Comparison of ENCODE assay signal across 8 mouse cellular contexts in genomic region chr7:27396184-27397047, GRCm38 (mm10). TPM values are rescaled to one million over a fixed set of nuclear protein-coding genes. Genes with fewer than 3 reads are reported as not detected.
DNase-seq lines count a peak whose midpoint lies in the region; ATAC-seq and TF ChIP-seq lines count a peak whose summit lies in the region.

No protein-coding gene starts in this region.

- intact Hi-C loops in heart, adult 2 months (cut with DNase I): no loop called here

- peaks cover 96% of the 10 kb centered on the region for H3K27me3 ChIP-seq in heart, embryonic 10.5 days (ENCODE audit: insufficient read depth, poor library complexity, severe bottlenecking)
- peaks cover 11% of the 10 kb centered on the region for H3K27me3 ChIP-seq in heart, adult 2 months (ENCODE audit: control insufficient read depth, insufficient read depth, low read length)
- peaks cover 83% of the 10 kb centered on the region for H3K27me3 ChIP-seq in CH12.LX (replicated peaks)
- peaks cover 78% of the 10 kb centered on the region for H3K27me3 ChIP-seq in heart, postnatal 0 days (ENCODE audit: control insufficient read depth, insufficient read depth, low read length)
- H3K27me3 ChIP-seq in limb, embryonic 14.5 days (ENCODE audit: control insufficient read depth, insufficient read depth, low read length): peaks cover 57% of the 10 kb centered on the region
- H3K27me3 ChIP-seq in neural tube, embryonic 12.5 days (replicated peaks): peaks cover 83% of the 10 kb centered on the region

- H3K4me3 ChIP-seq in heart, embryonic 10.5 days: peak overlapping the region; percentile 64
- no peak overlapping the region for H3K4me3 ChIP-seq in heart, adult 2 months
- peak overlapping the region in 1 of 3 experiments; percentile 32 for H3K4me3 ChIP-seq in CH12.LX (replicated peaks in 1 of 3; ENCODE audit: low read depth in 2 of 3, low read length in 2 of 3, poor library complexity in 1 of 3)
- H3K4me3 ChIP-seq in heart, postnatal 0 days (ENCODE audit: low read depth, low read length): peak overlapping the region; percentile 47
- peak overlapping the region; percentile 47 for H3K4me3 ChIP-seq in limb, embryonic 14.5 days (replicated peaks; ENCODE audit: low read length)
- H3K4me3 ChIP-seq in neural tube, embryonic 12.5 days: peak overlapping the region; percentile 48

- TF ChIP-seq POLR2A in heart, adult 2 months (IDR thresholded peaks at IDR 0.05; ENCODE audit: insufficient read depth, low read depth, low read length): no peak
- no peak for TF ChIP-seq POLR2A in CH12.LX (IDR thresholded peaks at IDR 0.05; ENCODE audit: low read depth, low read length)
- TF ChIP-seq POLR2A in limb, embryonic 14.5 days (IDR thresholded peaks at IDR 0.05; ENCODE audit: borderline replicate concordance, extremely low read depth, insufficient read depth, insufficient read length): no peak

- 3% methylated on average over 45 of the region's 68 CpGs for WGBS in heart, embryonic 10.5 days
- 4% methylated on average over 27 of the region's 68 CpGs for WGBS in heart, adult 2 months
- WGBS in heart, postnatal 0 days: 5% methylated on average over 27 of the region's 68 CpGs
- 7% methylated on average over 13 of the region's 68 CpGs for WGBS in limb, embryonic 14.5 days
- 4% methylated on average over 34 of the region's 68 CpGs for WGBS in neural tube, embryonic 12.5 days

- H3K4me1 ChIP-seq in heart, embryonic 10.5 days: peaks cover 10% of the 10 kb centered on the region
- no peaks in the 10 kb centered on the region for H3K4me1 ChIP-seq in heart, adult 2 months (ENCODE audit: control insufficient read depth, insufficient read depth, low read length)
- peaks cover 5 to 7% of the 10 kb centered on the region in 2 experiments; a peak in 3 of 4 replicates for H3K4me1 ChIP-seq in CH12.LX (ENCODE audit: control insufficient read depth in 1 of 2, insufficient read depth in 2 of 2)
- 0 out of 2 replicates have a peak, but pooled peaks cover 7% of the 10 kb centered on the region for H3K4me1 ChIP-seq in heart, postnatal 0 days (ENCODE audit: control insufficient read depth, insufficient read depth)
- H3K4me1 ChIP-seq in limb, embryonic 14.5 days (ENCODE audit: control insufficient read depth, insufficient read depth, low read length): peaks cover 4% of the 10 kb centered on the region; the same call in 1 of the 2 replicates
- peaks cover 10% of the 10 kb centered on the region for H3K4me1 ChIP-seq in neural tube, embryonic 12.5 days

- no peaks in the 10 kb centered on the region for H3K79me2 ChIP-seq in heart, adult 2 months (replicated peaks; ENCODE audit: control insufficient read depth, insufficient read depth, low read length)
- H3K79me2 ChIP-seq in CH12.LX (replicated peaks; ENCODE audit: control insufficient read depth, extremely low read depth, insufficient read depth, poor library complexity, severe bottlenecking): no peaks in the 10 kb centered on the region

- DNase-seq in heart, embryonic 10.5 days (ENCODE audit: low spot score): no peak
- DNase-seq in heart, adult 2 months: no peak
- peak; percentile 6 for DNase-seq in CH12.LX (ENCODE audit: extremely low read depth)
- peak; percentile 74 for DNase-seq in cerebellum, adult 9-10 months
- no peak for DNase-seq in heart, postnatal 0 days (ENCODE audit: low spot score)
- peak; percentile 29 for DNase-seq in limb, embryonic 14.5 days (ENCODE audit: low spot score)
- DNase-seq in spleen, postnatal 14 days (ENCODE audit: low spot score in 2 of 2): no peak

- in situ Hi-C loops in CH12.LX (cut with MboI; ENCODE audit: low pct_ligation_motif_present, low pct_unique_long_range_greater_than_20kb, low sequenced_read_pairs): no loop called here

- H3K36me3 ChIP-seq in heart, embryonic 10.5 days: no peaks in the 10 kb centered on the region
- no peaks in the 10 kb centered on the region for H3K36me3 ChIP-seq in heart, adult 2 months (ENCODE audit: control insufficient read depth, insufficient read depth, low read length)
- H3K36me3 ChIP-seq in CH12.LX (replicated peaks in 1 of 2; ENCODE audit: control insufficient read depth in 1 of 2, insufficient read depth in 1 of 2, low read length in 1 of 2): no peaks in the 10 kb centered on the region
- no peaks in the 10 kb centered on the region for H3K36me3 ChIP-seq in heart, postnatal 0 days (replicated peaks; ENCODE audit: control insufficient read depth, insufficient read depth, low read length)
- no peaks in the 10 kb centered on the region for H3K36me3 ChIP-seq in limb, embryonic 14.5 days (ENCODE audit: control insufficient read depth, insufficient read depth, low read length)
- H3K36me3 ChIP-seq in neural tube, embryonic 12.5 days: no peaks in the 10 kb centered on the region

- dilution Hi-C loops in CH12.LX (cut with MboI; ENCODE audit: extremely low pct_ligation_motif_present, extremely low pct_unique_long_range_greater_than_20kb, low sequenced_read_pairs): no loop called here

- H3K9ac ChIP-seq in heart, adult 2 months (ENCODE audit: low read depth, low read length): no peak overlapping the region
- H3K9ac ChIP-seq in CH12.LX (ENCODE audit: insufficient read depth, low read depth): no peak overlapping the region
- no peak overlapping the region for H3K9ac ChIP-seq in heart, postnatal 0 days (replicated peaks; ENCODE audit: low read depth, low read length)
- peak overlapping the region; percentile 38 for H3K9ac ChIP-seq in limb, embryonic 14.5 days (ENCODE audit: low read depth, low read length, severe bottlenecking)
- H3K9ac ChIP-seq in neural tube, embryonic 12.5 days: peak overlapping the region; percentile 54

- no peak for TF ChIP-seq EP300 in heart, adult 2 months (IDR thresholded peaks at IDR 0.05; ENCODE audit: insufficient read depth, low read depth, low read length)
- TF ChIP-seq EP300 in CH12.LX (IDR thresholded peaks at IDR 0.05; ENCODE audit: low read length): no peak
- TF ChIP-seq EP300 in heart, postnatal 0 days (IDR thresholded peaks at IDR 0.05; ENCODE audit: low read depth): no peak

- no peaks in the 10 kb centered on the region for H3K9me3 ChIP-seq in heart, embryonic 10.5 days
- H3K9me3 ChIP-seq in CH12.LX (replicated peaks; ENCODE audit: low read length): peaks cover 6% of the 10 kb centered on the region
- H3K9me3 ChIP-seq in heart, postnatal 0 days (replicated peaks; ENCODE audit: control insufficient read depth, low read length): no peaks in the 10 kb centered on the region
- H3K9me3 ChIP-seq in limb, embryonic 14.5 days (ENCODE audit: control insufficient read depth, low read length): no peaks in the 10 kb centered on the region
- H3K9me3 ChIP-seq in neural tube, embryonic 12.5 days: no peaks in the 10 kb centered on the region

- TF ChIP-seq RAD21 in CH12.LX (IDR thresholded peaks at IDR 0.05; ENCODE audit: low read depth, low read length): no peak

- no peak overlapping the region for H3K27ac ChIP-seq in heart, embryonic 10.5 days
- H3K27ac ChIP-seq in heart, adult 2 months: no peak overlapping the region
- H3K27ac ChIP-seq in CH12.LX (ENCODE audit: insufficient read depth, low read depth): no peak overlapping the region
- no peak overlapping the region for H3K27ac ChIP-seq in heart, postnatal 0 days (ENCODE audit: low read depth)
- H3K27ac ChIP-seq in limb, embryonic 14.5 days (replicated peaks; ENCODE audit: low read depth, low read length): no peak overlapping the region
- H3K27ac ChIP-seq in neural tube, embryonic 12.5 days: no peak overlapping the region

- no peak for ATAC-seq in heart, postnatal 0 days (ENCODE audit: insufficient read depth, low read depth)
- ATAC-seq in limb, embryonic 14.5 days (ENCODE audit: low FRiP score, low read depth): no peak
- peak; percentile 29; the same call in 1 of the 2 replicates for ATAC-seq in neural tube, embryonic 12.5 days (ENCODE audit: low FRiP score, low read depth)

- TF ChIP-seq CTCF in heart, adult 2 months (IDR thresholded peaks at IDR 0.05): no peak
- no peak for TF ChIP-seq CTCF in CH12.LX (conservative IDR thresholded peaks at IDR 0.05 in 1 of 2, IDR thresholded peaks at IDR 0.05 in 1 of 2; ENCODE audit: low read depth in 2 of 2, low read length in 2 of 2)
- no peak for TF ChIP-seq CTCF in heart, postnatal 0 days (IDR thresholded peaks at IDR 0.05; ENCODE audit: low read depth)

- H3K4me2 ChIP-seq in CH12.LX (ENCODE audit: insufficient read depth, low read depth, poor library complexity, severe bottlenecking): peak overlapping the region; percentile 86
- H3K4me2 ChIP-seq in heart, postnatal 0 days (ENCODE audit: low read depth, low read length): peak overlapping the region; percentile 66
- H3K4me2 ChIP-seq in limb, embryonic 14.5 days (replicated peaks; ENCODE audit: low read depth, low read length, severe bottlenecking): peak overlapping the region; percentile 77
- peak overlapping the region; percentile 85 for H3K4me2 ChIP-seq in neural tube, embryonic 12.5 days (replicated peaks)

RNA-seq across cellular contexts. Expression of gene Gm20479, which starts 39.2 kb away (rescaled TPM):
- polyA plus RNA-seq in heart, embryonic 10.5 days (2016; fragmentation: Nextera tagmentation; extraction: Ambion mirVana): 1.3 and 2.1 TPM in 2 replicates
- total RNA-seq in heart, adult 2 months (2021): under 1 TPM in 1 of 2 experiments, not detected in 1; 0.52 TPM
- polyA plus RNA-seq in heart, adult 2 months (2012; rRNA removed): not detected in 2 replicates
- total RNA-seq in CH12.LX (2012; rRNA removed): 1.3 and 1.9 TPM in 2 replicates
- 0.95 and 2.2 TPM in 2 replicates for total RNA-seq in CH12.LX (2014; rRNA removed)
- polyA plus RNA-seq in CH12.LX (2012; ENCODE audit: insufficient read length, low read depth): 1.2 and 2.8 TPM in 2 replicates
- 2.0 TPM in 1 of 2 replicates, not detected in the other for total RNA-seq in heart, postnatal 0 days (2014; rRNA removed; ENCODE audit: low replicate concordance)
- polyA plus RNA-seq in heart, postnatal 0 days (2015; fragmentation: Nextera tagmentation; extraction: Ambion mirVana): 0.46 TPM in 1 of 2 replicates, not detected in the other
- polyA plus RNA-seq in limb, embryonic 14.5 days (2012; rRNA removed): 0.32 TPM in 1 of 2 replicates, not detected in the other
- not detected in 2 replicates for polyA plus RNA-seq in limb, embryonic 14.5 days (2014; fragmentation: Nextera tagmentation; extraction: Ambion mirVana)
- polyA plus RNA-seq in neural tube, embryonic 12.5 days (2016; fragmentation: Nextera tagmentation; extraction: Ambion mirVana): 0.40 TPM in 1 of 2 replicates, not detected in the other

RNA-seq across cellular contexts. Expression of gene Shkbp1, which starts 40.6 kb away (rescaled TPM):
- 48.3 and 50.4 TPM in 2 replicates for polyA plus RNA-seq in heart, embryonic 10.5 days (2016; fragmentation: Nextera tagmentation; extraction: Ambion mirVana)
- total RNA-seq in heart, adult 2 months (2021): 1 to 10 TPM; 4.6 to 7.1 TPM
- 17.3 and 20.2 TPM in 2 replicates for polyA plus RNA-seq in heart, adult 2 months (2012; rRNA removed)
- total RNA-seq in CH12.LX (2012; rRNA removed): 26.2 and 30.8 TPM in 2 replicates
- 17.7 and 23.3 TPM in 2 replicates for total RNA-seq in CH12.LX (2014; rRNA removed)
- 50.0 and 62.8 TPM in 2 replicates for polyA plus RNA-seq in CH12.LX (2012; ENCODE audit: insufficient read length, low read depth)
- 16.7 and 21.0 TPM in 2 replicates for total RNA-seq in heart, postnatal 0 days (2014; rRNA removed; ENCODE audit: low replicate concordance)
- 14.2 and 18.3 TPM in 2 replicates for polyA plus RNA-seq in heart, postnatal 0 days (2015; fragmentation: Nextera tagmentation; extraction: Ambion mirVana)
- polyA plus RNA-seq in limb, embryonic 14.5 days (2012; rRNA removed): 58.7 and 80.6 TPM in 2 replicates
- 30.5 and 35.5 TPM in 2 replicates for polyA plus RNA-seq in limb, embryonic 14.5 days (2014; fragmentation: Nextera tagmentation; extraction: Ambion mirVana)
- polyA plus RNA-seq in neural tube, embryonic 12.5 days (2016; fragmentation: Nextera tagmentation; extraction: Ambion mirVana): 68.6 and 68.9 TPM in 2 replicates

RNA-seq across cellular contexts. Expression of gene Sptbn4, which starts 51.1 kb away (rescaled TPM):
- 0.40 and 0.46 TPM in 2 replicates for polyA plus RNA-seq in heart, embryonic 10.5 days (2016; fragmentation: Nextera tagmentation; extraction: Ambion mirVana)
- under 1 TPM; 0.18 to 0.20 TPM for total RNA-seq in heart, adult 2 months (2021)
- polyA plus RNA-seq in heart, adult 2 months (2012; rRNA removed): 0.23 and 0.44 TPM in 2 replicates
- total RNA-seq in CH12.LX (2012; rRNA removed) (0.29 and 0.38 TPM in 2 replicates), CH12.LX (2014; rRNA removed) (0.18 and 0.21 TPM in 2 replicates)
- 0.20 and 0.24 TPM in 2 replicates for polyA plus RNA-seq in CH12.LX (2012; ENCODE audit: insufficient read length, low read depth)
- 0.12 TPM in 1 of 2 replicates, not detected in the other for total RNA-seq in heart, postnatal 0 days (2014; rRNA removed; ENCODE audit: low replicate concordance)
- 0.05 and 0.07 TPM in 2 replicates for polyA plus RNA-seq in heart, postnatal 0 days (2015; fragmentation: Nextera tagmentation; extraction: Ambion mirVana)
- polyA plus RNA-seq in limb, embryonic 14.5 days (2012; rRNA removed): 0.60 and 0.64 TPM in 2 replicates
- 0.15 TPM in 2 replicates for polyA plus RNA-seq in limb, embryonic 14.5 days (2014; fragmentation: Nextera tagmentation; extraction: Ambion mirVana)
- polyA plus RNA-seq in neural tube, embryonic 12.5 days (2016; fragmentation: Nextera tagmentation; extraction: Ambion mirVana): 1.2 and 1.3 TPM in 2 replicates

RNA-seq across cellular contexts. Expression of gene Blvrb, which starts 51.4 kb away (rescaled TPM):
- 88.8 and 94.6 TPM in 2 replicates for polyA plus RNA-seq in heart, embryonic 10.5 days (2016; fragmentation: Nextera tagmentation; extraction: Ambion mirVana)
- total RNA-seq in heart, adult 2 months (2021): 10 to 100 TPM; 29.9 to 31.7 TPM
- polyA plus RNA-seq in heart, adult 2 months (2012; rRNA removed): 41.7 and 46.2 TPM in 2 replicates
- 6.3 and 9.4 TPM in 2 replicates for total RNA-seq in CH12.LX (2012; rRNA removed)
- total RNA-seq in CH12.LX (2014; rRNA removed): 2.8 and 4.3 TPM in 2 replicates
- 5.0 and 7.6 TPM in 2 replicates for polyA plus RNA-seq in CH12.LX (2012; ENCODE audit: insufficient read length, low read depth)
- 36.4 and 59.7 TPM in 2 replicates for total RNA-seq in heart, postnatal 0 days (2014; rRNA removed; ENCODE audit: low replicate concordance)
- 33.3 and 34.4 TPM in 2 replicates for polyA plus RNA-seq in heart, postnatal 0 days (2015; fragmentation: Nextera tagmentation; extraction: Ambion mirVana)
- polyA plus RNA-seq in limb, embryonic 14.5 days (2012; rRNA removed): 44.8 and 49.5 TPM in 2 replicates
- 60.8 and 61.2 TPM in 2 replicates for polyA plus RNA-seq in limb, embryonic 14.5 days (2014; fragmentation: Nextera tagmentation; extraction: Ambion mirVana)
- polyA plus RNA-seq in neural tube, embryonic 12.5 days (2016; fragmentation: Nextera tagmentation; extraction: Ambion mirVana): 21.6 and 23.0 TPM in 2 replicates

RNA-seq across cellular contexts. Expression of gene Ltbp4, which starts 58.9 kb away (rescaled TPM):
- polyA plus RNA-seq in heart, embryonic 10.5 days (2016; fragmentation: Nextera tagmentation; extraction: Ambion mirVana): 19.2 and 23.6 TPM in 2 replicates
- total RNA-seq in heart, adult 2 months (2021): 100 to 1,000 TPM; 187 to 221 TPM
- 349 and 374 TPM in 2 replicates for polyA plus RNA-seq in heart, adult 2 months (2012; rRNA removed)
- total RNA-seq in CH12.LX (2012; rRNA removed) (1.8 and 2.6 TPM in 2 replicates), CH12.LX (2014; rRNA removed) (0.16 and 0.43 TPM in 2 replicates)
- 1.2 and 1.5 TPM in 2 replicates for polyA plus RNA-seq in CH12.LX (2012; ENCODE audit: insufficient read length, low read depth)
- total RNA-seq in heart, postnatal 0 days (2014; rRNA removed; ENCODE audit: low replicate concordance): 150 TPM in 2 replicates
- 56.9 and 61.7 TPM in 2 replicates for polyA plus RNA-seq in heart, postnatal 0 days (2015; fragmentation: Nextera tagmentation; extraction: Ambion mirVana)
- polyA plus RNA-seq in limb, embryonic 14.5 days (2012; rRNA removed): 86.0 and 107 TPM in 2 replicates
- polyA plus RNA-seq in limb, embryonic 14.5 days (2014; fragmentation: Nextera tagmentation; extraction: Ambion mirVana): 54.3 and 57.1 TPM in 2 replicates
- polyA plus RNA-seq in neural tube, embryonic 12.5 days (2016; fragmentation: Nextera tagmentation; extraction: Ambion mirVana): 6.1 and 9.9 TPM in 2 replicates

Comparison
In these comparisons a context has a peak if more than half of its experiments do, and no peak if none do; other contexts are left out.
1. DNase-seq: peak in CH12.LX (single experiment), cerebellum, adult 9-10 months (single experiment) and limb, embryonic 14.5 days (single experiment); none in heart, embryonic 10.5 days (single experiment), heart, adult 2 months (0 of 2), heart, postnatal 0 days (single experiment) and spleen, postnatal 14 days (0 of 2).
2. H3K9ac ChIP-seq: peak in limb, embryonic 14.5 days (single experiment) and neural tube, embryonic 12.5 days (single experiment); none in heart, adult 2 months (single experiment), CH12.LX (single experiment) and heart, postnatal 0 days (single experiment).
3. Peak in every context shown above with its lines, with median percentiles within 50 percentile points of each other: H3K4me2 ChIP-seq.